Comparison of ENCODE assay signal across 11 mouse cellular contexts in the genomic region with DNA sequence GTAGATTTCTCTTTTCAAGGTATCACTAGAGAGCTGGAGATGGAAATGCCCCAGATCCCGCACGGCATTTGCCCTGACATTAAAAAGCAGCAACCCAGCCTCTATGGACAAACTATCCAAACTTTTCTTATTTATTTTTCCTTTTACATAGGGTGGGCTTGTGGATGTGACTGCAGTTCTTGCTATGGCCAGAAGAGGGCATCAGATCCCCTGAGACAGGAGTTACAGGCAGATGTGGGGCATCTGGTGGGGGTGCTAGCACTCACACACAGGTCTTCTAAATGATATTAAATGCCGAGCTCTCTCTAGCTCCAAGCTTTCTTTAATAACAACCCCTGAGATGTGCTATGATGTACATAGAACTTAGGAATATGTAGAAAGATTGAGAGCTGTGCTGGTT.
DNase-seq lines count a peak whose midpoint lies in the region; ATAC-seq and TF ChIP-seq lines count a peak whose summit lies in the region.
"Had no signal": no experiment of that assay in that cellular context is flagged by ENCODE, and none has a peak within 500 bp of the region (broad histone marks: within the 10 kb centered on the region; RNA-seq: fewer than 3 reads in every experiment).

No protein-coding gene starts in this region.

- DNase-seq in kidney, postnatal 0 days (ENCODE audit: low spot score): no peak
- no peak for DNase-seq in kidney, postnatal 25 days
- peak; percentile 70 for DNase-seq in midbrain, embryonic 11.5 days (ENCODE audit: low spot score, missing footprints)
- DNase-seq in midbrain, embryonic 14.5 days: no peak
- DNase-seq in ES-E14 (ENCODE audit: low read depth, low spot score): peak; percentile 22
- peak; percentile 9 for DNase-seq in splenic B cell, adult 2 months (ENCODE audit: low read depth, low spot score)
- DNase-seq in ovary, adult 18-20 months (ENCODE audit: low spot score): no peak
- DNase-seq: heart, postnatal 14 days; liver, embryonic 13.5 days had no signal

- no peak overlapping the region for H3K27ac ChIP-seq in kidney, postnatal 0 days
- no peak overlapping the region for H3K27ac ChIP-seq in midbrain, embryonic 11.5 days (ENCODE audit: low read depth, low read length)
- no peak overlapping the region for H3K27ac ChIP-seq in midbrain, embryonic 14.5 days (replicated peaks; ENCODE audit: low read depth, low read length)
- no peak overlapping the region for H3K27ac ChIP-seq in ES-E14 (ENCODE audit: insufficient read depth, low read depth, low read length, poor library complexity, severe bottlenecking)
- H3K27ac ChIP-seq: hindbrain, postnatal 0 days; liver, embryonic 13.5 days had no signal

- no peak overlapping the region for H3K9ac ChIP-seq in kidney, postnatal 0 days (ENCODE audit: low read depth, low read length)
- H3K9ac ChIP-seq in midbrain, embryonic 11.5 days (ENCODE audit: low read length): no peak overlapping the region
- no peak overlapping the region for H3K9ac ChIP-seq in midbrain, embryonic 14.5 days (replicated peaks; ENCODE audit: low read length)
- no peak overlapping the region for H3K9ac ChIP-seq in ES-E14 (ENCODE audit: insufficient read depth, low read depth, low read length, poor library complexity, severe bottlenecking)
- H3K9ac ChIP-seq: liver, embryonic 13.5 days had no signal

- H3K4me1 ChIP-seq in kidney, postnatal 0 days (replicated peaks; ENCODE audit: insufficient read depth, low read length): no peaks in the 10 kb centered on the region
- H3K4me1 ChIP-seq in midbrain, embryonic 11.5 days (ENCODE audit: control insufficient read depth, insufficient read depth, low read length): no peaks in the 10 kb centered on the region
- H3K4me1 ChIP-seq in midbrain, embryonic 14.5 days (ENCODE audit: control insufficient read depth, insufficient read depth, low read length): no peaks in the 10 kb centered on the region
- H3K4me1 ChIP-seq in ES-E14 (ENCODE audit: control insufficient read depth in 2 of 2, insufficient read depth in 2 of 2, low read length in 2 of 2, poor library complexity in 1 of 2): no peaks in the 10 kb centered on the region
- H3K4me1 ChIP-seq: liver, embryonic 13.5 days had no signal

- H3K27me3 ChIP-seq in kidney, postnatal 0 days (ENCODE audit: insufficient read depth, low read length): no peaks in the 10 kb centered on the region
- H3K27me3 ChIP-seq in midbrain, embryonic 11.5 days (ENCODE audit: control insufficient read depth, insufficient read depth, low read length): no peaks in the 10 kb centered on the region
- no peaks in the 10 kb centered on the region for H3K27me3 ChIP-seq in midbrain, embryonic 14.5 days (ENCODE audit: control insufficient read depth, insufficient read depth, low read length)
- no peaks in the 10 kb centered on the region; the same call in 1 of the 2 replicates for H3K27me3 ChIP-seq in splenic B cell, adult 2 months (ENCODE audit: control insufficient read depth, insufficient read depth, low read length, poor library complexity, severe bottlenecking)
- H3K27me3 ChIP-seq: liver, embryonic 13.5 days had no signal

- in situ Hi-C loops in ES-E14 (cut with MboI; ENCODE audit: low sequenced_read_pairs in 2 of 2, unreplicated experiment in 2 of 2): no loop called here

- no peak for ATAC-seq in kidney, postnatal 0 days (replicated peaks; ENCODE audit: low FRiP score, low read depth)
- no peak for ATAC-seq in midbrain, embryonic 11.5 days (ENCODE audit: low FRiP score)
- ATAC-seq in midbrain, embryonic 14.5 days (ENCODE audit: low FRiP score, low TSS enrichment): no peak
- ATAC-seq: forebrain, embryonic 16.5 days; hindbrain, postnatal 0 days had no signal

- no peak overlapping the region for H3K4me3 ChIP-seq in kidney, postnatal 0 days (replicated peaks; ENCODE audit: low read depth, low read length)
- no peak overlapping the region for H3K4me3 ChIP-seq in midbrain, embryonic 11.5 days (ENCODE audit: low read depth, low read length)
- no peak overlapping the region for H3K4me3 ChIP-seq in midbrain, embryonic 14.5 days (replicated peaks; ENCODE audit: low read depth, low read length)
- no peak overlapping the region for H3K4me3 ChIP-seq in ES-E14 (ENCODE audit: insufficient read depth in 1 of 2, low read depth in 1 of 2, low read length in 2 of 2, poor library complexity in 1 of 2, severe bottlenecking in 1 of 2)
- H3K4me3 ChIP-seq: liver, embryonic 13.5 days had no signal

- WGBS in kidney, postnatal 0 days: 86% methylated on average over 3 of the region's 3 CpGs
- 98% methylated on average over 3 of the region's 3 CpGs for WGBS in midbrain, embryonic 11.5 days
- 95% methylated on average over 3 of the region's 3 CpGs for WGBS in midbrain, embryonic 14.5 days

- H3K4me2 ChIP-seq in kidney, postnatal 0 days (ENCODE audit: low read length): no peak overlapping the region
- H3K4me2 ChIP-seq in midbrain, embryonic 11.5 days: no peak overlapping the region
- no peak overlapping the region for H3K4me2 ChIP-seq in midbrain, embryonic 14.5 days (ENCODE audit: low read length)
- H3K4me2 ChIP-seq: liver, embryonic 13.5 days had no signal

- peak; percentile 57 for TF ChIP-seq CTCF in kidney, postnatal 0 days (IDR thresholded peaks at IDR 0.05; ENCODE audit: low read depth)

- no peaks in the 10 kb centered on the region for H3K9me3 ChIP-seq in kidney, postnatal 0 days (replicated peaks; ENCODE audit: low read length)
- no peaks in the 10 kb centered on the region; the same call in 1 of the 2 replicates for H3K9me3 ChIP-seq in midbrain, embryonic 11.5 days (ENCODE audit: control insufficient read depth, low read length)
- H3K9me3 ChIP-seq in midbrain, embryonic 14.5 days (ENCODE audit: control insufficient read depth, low read length): no peaks in the 10 kb centered on the region
- H3K9me3 ChIP-seq in ES-E14 (ENCODE audit: control insufficient read depth, insufficient read depth, low read depth, low read length): no peaks in the 10 kb centered on the region
- H3K9me3 ChIP-seq: liver, embryonic 13.5 days had no signal

- peaks cover 13% of the 10 kb centered on the region for H3K36me3 ChIP-seq in kidney, postnatal 0 days (ENCODE audit: insufficient read depth, low read length)
- no peaks in the 10 kb centered on the region for H3K36me3 ChIP-seq in midbrain, embryonic 11.5 days (ENCODE audit: control insufficient read depth, insufficient read depth, low read length)
- peaks cover 6% of the 10 kb centered on the region; the same call in 1 of the 2 replicates for H3K36me3 ChIP-seq in midbrain, embryonic 14.5 days (ENCODE audit: control insufficient read depth, insufficient read depth, low read length)
- H3K36me3 ChIP-seq in ES-E14 (ENCODE audit: control insufficient read depth, insufficient read depth, low read length, poor library complexity, severe bottlenecking): peaks cover 3% of the 10 kb centered on the region; the same call in 1 of the 2 replicates
- no peaks in the 10 kb centered on the region for H3K36me3 ChIP-seq in splenic B cell, adult 2 months (ENCODE audit: control insufficient read depth, insufficient read depth, low read length, poor library complexity, severe bottlenecking)

TF ChIP-seq in ES-E14, 5 proteins besides CTCF, POLR2A, EP300 and RAD21:
- no peak for TF ChIP-seq HCFC1 (IDR thresholded peaks at IDR 0.05; ENCODE audit: borderline replicate concordance, insufficient read depth, low read length)
- no peak for TF ChIP-seq CHD2 (IDR thresholded peaks at IDR 0.05; ENCODE audit: low read depth, low read length)
- TF ChIP-seq ZNF384 (IDR thresholded peaks at IDR 0.05; ENCODE audit: low read depth, low read length): no peak
- no peak for TF ChIP-seq ZC3H11A (IDR thresholded peaks at IDR 0.05; ENCODE audit: borderline replicate concordance, low read depth, low read length)
- TF ChIP-seq MAFK (IDR thresholded peaks at IDR 0.05; ENCODE audit: insufficient read depth, low read depth, low read length): no peak

Comparison
In these comparisons a context has a peak if more than half of its experiments do, and no peak if none do; other contexts are left out.
1. DNase-seq: peak in midbrain, embryonic 11.5 days (single experiment), ES-E14 (single experiment) and splenic B cell, adult 2 months (single experiment); none in kidney, postnatal 0 days (single experiment), kidney, postnatal 25 days (0 of 2), midbrain, embryonic 14.5 days (single experiment) and ovary, adult 18-20 months (single experiment).